Mouse (Mus musculus): ENCODE measurements around the gene Ighmbp2. TPM values are rescaled to one million over a fixed set of nuclear protein-coding genes. Genes with fewer than 3 reads are reported as not detected.

Gene Ighmbp2
- 10 to 100 TPM; 11.0 to 11.9 TPM for total RNA-seq (2021)
- long read RNA-seq, experiment 1, full-length matches to known transcripts, result 6 of 10 reads
- long read RNA-seq, experiment 1, partial matches to known transcripts, result 1 of 10 reads
- long read RNA-seq, experiment 1, other reads (novel, unspliced or antisense), result 3 of 10 reads
- long read RNA-seq, experiment 2, full-length matches to known transcripts, result 3 of 13 reads
- long read RNA-seq, experiment 2, partial matches to known transcripts, result 8 of 13 reads
- long read RNA-seq, experiment 2, other reads (novel, unspliced or antisense), result 2 of 13 reads

DNA sequence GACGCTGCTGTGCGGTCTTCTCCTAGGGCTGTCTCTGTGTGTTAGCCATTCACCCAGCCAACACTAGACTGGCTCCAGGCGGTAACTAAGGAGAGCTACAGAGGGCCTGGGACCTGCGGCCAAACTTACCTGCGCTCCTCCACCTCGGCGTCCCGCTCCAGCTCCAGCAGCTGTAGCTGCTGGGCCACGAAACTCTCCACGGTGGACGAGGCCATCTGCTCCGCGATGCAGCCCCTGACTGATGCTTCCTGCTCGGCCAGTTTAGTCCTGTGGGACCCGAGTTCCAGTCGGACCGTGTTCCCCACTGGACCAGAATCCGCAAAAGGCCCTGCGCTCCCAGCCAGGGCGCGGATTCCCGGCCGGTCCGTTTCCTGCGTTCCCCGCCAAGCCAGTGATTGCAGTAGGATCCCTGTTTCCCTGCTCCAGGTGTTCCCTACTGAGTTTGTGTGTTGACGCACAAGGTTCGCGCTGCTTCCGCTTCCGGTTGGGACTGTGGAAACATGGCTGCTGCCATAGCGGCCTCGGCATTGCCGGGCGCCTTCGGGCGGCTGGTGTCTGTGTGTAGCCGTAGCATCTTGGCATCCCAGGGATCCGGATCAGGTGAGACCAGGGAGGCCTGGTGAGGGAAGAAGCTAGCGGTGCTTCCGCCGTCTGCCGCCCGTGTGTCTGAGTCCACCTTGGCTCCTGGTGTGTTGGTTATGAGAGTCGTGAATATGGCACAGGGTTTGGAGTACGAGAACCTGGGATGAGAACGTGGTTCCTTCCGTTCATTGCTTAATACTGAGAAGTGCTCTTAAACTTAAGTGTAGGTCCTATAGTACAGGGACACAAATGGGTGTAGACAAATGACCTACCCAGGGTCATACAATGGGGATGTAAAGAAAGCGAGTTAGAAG lies at the start of gene Ighmbp2, which contains the start of gene Mrpl21:
Ighmbp2 (minus strand) TSS at position 446 of the 896 bp plus-strand sequence.
Mrpl21 (plus strand) TSS at position 330 of the 896 bp plus-strand sequence.
- peak; percentile 74 to 86 for DNase-seq (ENCODE audit: low spot score in 2 of 2)

DNA sequence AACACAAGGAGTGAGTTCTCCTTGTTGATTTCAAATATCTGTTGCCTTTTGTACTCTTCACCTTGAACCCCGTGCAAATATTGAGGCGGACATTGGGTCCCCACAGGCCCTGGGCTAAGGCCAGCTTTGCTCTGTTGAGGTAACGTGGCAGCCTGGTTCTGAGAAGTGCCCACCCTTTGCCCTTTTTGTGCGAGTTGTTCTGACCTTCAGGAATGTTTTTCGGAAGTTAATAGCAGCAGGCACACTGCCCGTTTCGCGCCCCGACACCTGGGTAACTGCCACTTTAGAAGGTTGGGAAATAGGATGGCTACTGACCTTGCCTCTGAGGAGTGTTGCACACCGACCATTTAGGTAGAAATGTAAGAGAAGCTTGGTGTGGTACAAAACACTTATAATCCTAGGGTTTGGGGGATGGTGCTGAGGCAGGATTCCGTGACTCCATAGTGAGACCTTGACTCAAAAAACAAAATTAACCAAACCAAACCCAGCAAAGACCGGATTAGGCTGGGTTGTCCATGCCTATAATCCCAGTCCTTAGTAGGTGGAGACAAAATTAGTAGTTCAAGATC lies 43.7 kb upstream of the Ighmbp2 start:
- DNase-seq (ENCODE audit: low spot score in 2 of 2), result no peak

DNA sequence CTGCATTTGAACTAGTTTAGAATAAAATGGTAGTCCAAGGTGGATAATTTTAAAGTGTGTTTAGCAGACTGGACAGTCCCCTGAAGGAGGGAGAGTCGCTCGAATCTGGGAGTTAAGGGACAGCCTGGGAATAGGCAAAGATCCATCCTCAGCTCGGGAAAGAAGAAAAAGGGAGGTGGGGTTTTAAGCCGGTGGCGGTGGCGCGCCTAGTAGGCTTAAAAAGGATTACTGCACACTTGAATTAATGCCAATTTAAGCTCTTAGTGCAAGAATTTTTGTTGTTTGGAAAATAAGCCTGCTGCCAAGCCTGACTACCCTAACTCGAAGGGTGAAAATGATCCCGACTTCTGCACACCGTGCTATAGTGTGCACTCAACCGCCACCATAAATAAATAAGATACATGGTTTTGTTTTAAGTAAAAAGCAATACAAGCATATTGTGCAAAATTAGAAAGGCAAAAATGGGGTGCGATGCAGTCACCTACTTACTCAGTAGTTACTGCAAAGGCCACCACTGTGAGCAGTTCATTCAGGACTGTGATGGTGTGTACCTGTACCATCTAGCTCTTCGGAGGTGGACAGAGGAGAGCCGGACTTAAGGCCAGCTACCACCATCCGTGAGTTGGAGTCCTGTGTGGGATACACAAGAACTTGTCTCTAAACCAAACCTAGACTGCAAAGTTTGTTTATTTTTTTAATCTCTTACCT lies 43.1 kb upstream of the Ighmbp2 start:
- DNase-seq (ENCODE audit: low spot score in 2 of 2), result no peak

DNA sequence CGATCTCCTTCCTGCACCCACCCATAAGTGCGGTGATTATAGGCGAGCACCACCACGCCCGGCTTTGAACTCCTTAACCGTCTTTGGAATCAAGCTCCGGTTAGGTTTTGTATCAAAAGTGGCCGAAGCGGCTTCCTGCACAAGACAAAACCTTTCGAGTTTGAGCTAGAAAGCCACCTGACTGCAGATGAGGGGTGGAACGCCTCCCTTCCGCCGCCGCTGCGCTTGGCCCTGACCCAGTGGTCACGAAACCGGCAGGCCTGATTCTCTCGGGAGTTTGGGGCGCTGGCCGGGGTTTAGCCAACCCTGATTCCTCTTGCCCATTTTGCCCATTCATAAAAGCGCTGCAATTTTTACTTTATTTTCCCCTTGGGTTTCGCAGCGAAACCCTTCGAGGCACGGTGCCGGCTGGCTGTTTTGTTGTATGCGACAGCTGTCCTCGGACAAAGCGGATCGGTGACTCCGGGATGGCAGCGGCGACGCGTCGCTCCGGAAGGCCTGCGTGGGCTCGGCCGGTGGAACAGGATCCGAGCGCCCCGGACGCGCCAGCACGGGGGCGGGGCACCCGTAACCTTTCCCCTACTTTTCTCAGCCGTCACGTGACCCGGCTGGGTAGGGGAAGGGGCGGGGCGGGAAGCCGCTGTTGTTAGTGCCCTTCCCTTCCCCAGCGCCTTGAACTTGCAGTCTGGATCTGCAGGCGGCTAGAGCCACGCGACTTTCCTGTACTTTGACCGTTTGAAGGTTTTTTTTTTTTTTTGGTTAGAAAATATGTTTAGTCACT lies 42.3 kb upstream of the Ighmbp2 start:
- peak; percentile 87 to 88 for DNase-seq (ENCODE audit: low spot score in 2 of 2)

DNA sequence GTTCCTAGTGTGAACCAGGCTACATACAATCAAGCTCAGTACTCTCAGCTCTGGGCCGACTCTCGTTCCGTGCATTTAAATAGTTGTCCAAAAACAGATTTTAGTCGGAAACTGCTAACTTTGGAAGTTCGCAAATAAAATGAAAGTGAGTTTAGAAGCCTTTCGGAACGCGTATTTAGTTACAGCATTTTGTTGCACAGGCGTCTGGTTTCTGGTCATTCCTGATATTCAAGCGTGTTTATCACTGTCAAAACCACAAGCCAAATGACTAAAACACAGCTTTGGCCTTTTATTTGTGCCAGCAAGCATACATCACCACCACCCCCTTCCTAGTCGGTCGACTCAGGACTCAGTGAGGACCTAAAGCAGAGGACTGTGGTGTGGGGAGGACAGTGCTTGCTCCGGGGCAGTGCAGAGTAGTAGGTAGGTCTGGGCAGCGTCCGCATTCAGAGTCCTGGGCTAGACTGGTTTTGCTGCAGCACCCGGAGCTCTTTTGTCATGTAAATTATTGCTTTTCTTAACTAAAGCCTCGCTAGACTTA lies 41.5 kb upstream of the Ighmbp2 start:
- no peak for DNase-seq (ENCODE audit: low spot score in 2 of 2)

DNA sequence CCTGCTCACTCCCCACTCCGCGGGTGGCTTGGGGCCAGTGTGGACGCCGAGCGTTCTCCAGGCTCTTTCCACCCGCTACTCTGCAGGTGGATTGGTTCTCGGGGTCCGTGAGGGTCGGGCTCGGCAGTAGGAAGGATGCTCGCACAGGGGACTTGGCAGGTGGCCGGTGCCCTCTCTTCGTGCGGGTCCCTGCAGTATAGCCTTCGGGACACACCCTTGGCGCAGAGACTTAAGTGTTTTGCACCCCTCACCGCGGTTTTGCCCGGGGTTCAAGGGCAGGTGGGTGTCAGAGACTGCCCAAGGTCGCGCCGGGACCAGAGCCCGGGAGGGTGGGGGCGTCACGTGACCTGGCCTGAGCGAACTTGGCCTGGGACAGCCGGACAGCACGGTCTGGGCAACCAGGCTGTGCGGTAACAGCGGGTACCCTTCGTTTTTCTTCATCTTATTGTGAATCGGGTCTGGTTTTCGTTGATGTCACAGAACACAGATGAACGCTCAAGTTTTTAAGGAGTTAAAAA lies 41.0 kb upstream of the Ighmbp2 start:
- peak; percentile 46 to 67 for DNase-seq (ENCODE audit: low spot score in 2 of 2)

DNA sequence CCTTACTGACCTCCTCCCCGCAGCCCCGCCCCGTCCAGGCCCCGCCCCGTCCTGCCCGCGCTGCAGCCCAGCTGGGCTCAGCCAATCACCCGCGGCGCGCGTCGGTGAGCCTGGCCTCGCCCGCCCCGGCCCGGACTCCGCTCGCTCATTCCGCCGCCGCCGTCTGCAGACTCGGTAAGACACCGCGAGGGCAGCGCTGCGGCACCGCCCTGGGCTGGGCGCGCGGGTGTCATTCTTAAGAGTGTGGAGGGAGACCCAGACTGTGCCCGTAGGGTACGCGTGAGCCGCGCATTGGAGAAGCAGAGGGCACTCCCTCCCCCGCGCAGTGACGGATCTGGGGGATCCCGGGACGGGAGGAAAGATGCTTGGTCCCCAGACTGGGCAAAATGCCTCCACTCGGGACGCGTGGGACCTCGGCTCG lies 40.4 kb upstream of the Ighmbp2 start:
- DNase-seq (ENCODE audit: low spot score in 2 of 2), result peak; percentile 82 to 87

DNA sequence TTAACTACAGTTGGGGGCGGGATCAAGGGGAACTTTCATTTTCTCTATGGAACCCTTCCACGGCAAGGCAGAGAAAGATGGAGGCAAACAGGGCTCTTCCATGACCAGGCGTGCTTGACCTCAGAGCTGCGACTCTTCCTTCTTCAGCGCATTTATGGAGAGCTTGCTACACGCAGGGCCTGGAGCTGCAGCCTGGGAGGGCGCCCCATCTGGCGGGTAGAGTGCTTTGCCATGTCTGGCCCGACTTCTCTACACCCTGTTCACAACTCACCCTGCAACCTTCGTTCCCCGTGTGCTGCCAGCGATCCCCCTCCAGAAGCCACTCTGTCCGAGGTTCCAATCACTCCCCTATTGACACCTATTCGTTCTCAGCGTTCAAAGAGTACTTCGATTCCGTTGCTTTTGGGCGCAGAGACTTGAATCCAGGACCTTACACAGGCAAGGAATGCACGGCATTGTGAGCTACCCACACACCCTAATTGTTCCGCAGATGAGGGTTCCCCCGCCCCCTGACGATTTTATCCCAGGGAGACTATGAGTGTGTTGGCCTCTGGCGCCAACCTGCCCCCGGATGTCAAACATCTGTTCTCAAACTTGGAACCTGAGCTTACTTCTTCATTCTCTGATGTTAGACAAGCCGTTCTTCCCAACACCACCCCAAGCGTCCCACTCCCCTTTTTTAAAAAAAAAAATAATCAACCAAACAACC lies 39.6 kb upstream of the Ighmbp2 start, which contains the start of gene Cpt1a:
Cpt1a (plus strand) TSS at position 74 of the 709 bp plus-strand sequence.
- DNase-seq (ENCODE audit: low spot score in 2 of 2), result no peak

DNA sequence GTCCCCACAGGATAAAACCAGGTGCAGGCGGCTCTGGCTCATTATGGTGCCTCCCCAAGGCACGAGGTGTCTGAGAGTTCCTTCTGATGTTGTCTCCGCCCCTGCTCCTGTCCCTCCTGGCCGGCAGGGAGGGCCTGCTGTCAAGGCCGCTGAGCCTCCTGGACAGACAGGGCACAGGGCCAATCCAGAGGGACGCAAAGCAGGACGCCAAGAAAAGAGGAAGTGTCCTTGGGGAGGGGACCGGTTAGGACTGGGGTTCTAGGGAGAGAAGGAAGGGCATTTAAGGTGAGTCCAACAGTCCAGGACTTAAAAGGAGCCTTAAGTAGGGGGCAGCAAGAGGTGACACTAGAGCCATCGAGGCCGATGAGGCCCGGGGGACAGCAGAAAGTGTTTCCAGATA lies 38.8 kb upstream of the Ighmbp2 start:
- DNase-seq (ENCODE audit: low spot score in 2 of 2), result peak; percentile 50 to 69

DNA sequence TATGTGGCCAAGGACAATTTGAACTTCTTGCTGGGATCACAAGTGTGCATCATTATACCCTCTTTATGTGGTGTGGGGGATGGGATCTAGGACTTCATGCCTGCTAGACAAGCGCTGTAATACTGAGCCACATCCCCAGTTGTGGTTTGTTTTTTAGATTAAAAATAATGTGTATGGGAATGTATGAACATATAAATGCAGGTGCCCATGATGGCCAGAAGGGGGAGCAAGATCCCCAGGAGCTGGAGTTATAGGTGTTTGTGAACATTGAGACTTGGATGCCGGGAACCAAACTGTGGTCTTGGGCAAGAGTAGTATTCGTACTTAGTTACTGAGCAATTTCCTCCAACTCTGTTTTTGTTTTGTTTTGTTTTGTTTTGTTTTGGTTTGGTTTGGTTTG lies 38.0 kb upstream of the Ighmbp2 start:
- no peak for DNase-seq (ENCODE audit: low spot score in 2 of 2)

DNA sequence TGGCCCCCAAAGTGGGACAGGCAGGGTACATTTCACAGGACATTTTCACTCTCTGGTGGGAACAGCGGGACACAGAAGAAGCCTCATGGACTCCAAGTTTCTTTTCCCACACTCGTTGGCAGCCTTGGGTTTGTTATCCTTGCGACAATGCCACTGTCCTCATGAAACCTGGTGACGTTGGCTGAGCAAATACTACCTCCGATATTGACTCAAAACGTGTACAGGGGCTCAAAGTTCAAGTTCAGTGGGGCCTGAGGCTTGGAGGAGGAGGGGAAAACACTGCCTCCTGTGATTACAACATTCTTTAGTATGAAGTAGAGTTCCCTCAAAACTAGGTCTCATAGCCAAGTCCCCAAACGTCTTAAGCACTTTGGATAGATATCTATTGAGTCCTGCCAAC lies 37.3 kb upstream of the Ighmbp2 start:
- no peak for DNase-seq (ENCODE audit: low spot score in 2 of 2)

DNA sequence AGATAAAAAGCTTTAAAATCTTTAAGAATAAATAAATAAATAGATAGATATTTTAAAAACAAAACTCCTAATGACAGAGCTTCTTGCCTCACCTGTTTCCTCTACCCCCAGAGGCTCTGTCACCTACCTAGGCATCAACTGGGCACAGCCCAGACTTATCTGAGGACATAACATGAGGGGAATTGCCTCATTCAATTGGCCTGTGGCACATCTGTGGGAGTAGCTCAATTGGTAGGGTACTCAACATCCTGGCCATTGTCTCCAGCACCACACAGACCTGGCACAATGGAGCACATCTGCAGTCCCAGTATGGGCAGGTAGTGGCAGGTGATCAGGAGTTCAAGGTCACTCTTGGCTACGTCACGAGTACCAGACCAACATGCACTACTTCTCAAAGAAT lies 36.5 kb upstream of the Ighmbp2 start:
- no peak for DNase-seq (ENCODE audit: low spot score in 2 of 2)

DNA sequence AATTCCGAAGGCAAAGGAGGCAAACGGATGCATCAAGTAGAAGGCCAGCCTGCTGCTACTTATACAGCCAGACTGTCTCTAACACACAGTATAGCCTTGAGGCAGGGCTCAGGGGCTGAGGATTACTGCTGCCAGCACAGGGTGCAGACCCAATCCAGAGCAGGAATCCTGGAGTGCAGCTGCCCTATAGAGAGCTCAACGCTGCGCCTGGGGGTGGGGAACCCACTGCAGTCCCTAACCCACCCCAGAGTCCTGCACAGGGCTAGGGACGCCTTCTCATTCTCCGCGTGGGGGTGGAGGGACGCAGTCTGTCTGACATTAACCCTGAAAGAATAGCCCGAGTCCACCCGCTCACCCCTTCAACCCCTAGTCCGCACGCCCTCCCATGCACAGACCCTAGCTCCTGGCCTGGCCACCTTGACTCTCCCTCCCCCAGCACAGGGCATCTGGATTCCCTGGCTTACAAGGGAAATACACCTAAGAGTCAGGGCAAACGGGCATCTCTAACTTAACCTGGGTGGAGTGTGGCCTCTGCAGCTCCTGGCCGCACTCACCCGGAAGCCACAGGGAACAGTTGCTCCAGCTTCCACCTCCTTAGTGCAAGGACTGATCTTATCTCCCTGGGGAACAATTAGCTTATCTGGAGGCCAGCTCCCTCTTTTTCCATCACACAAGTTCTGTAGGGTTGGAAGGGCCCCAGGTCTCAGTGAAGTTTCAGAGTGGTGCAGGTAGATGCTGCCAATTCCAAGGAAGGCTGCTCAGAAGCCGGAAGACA lies 24.5 kb upstream of the Ighmbp2 start:
- no peak for DNase-seq (ENCODE audit: low spot score in 2 of 2)

DNA sequence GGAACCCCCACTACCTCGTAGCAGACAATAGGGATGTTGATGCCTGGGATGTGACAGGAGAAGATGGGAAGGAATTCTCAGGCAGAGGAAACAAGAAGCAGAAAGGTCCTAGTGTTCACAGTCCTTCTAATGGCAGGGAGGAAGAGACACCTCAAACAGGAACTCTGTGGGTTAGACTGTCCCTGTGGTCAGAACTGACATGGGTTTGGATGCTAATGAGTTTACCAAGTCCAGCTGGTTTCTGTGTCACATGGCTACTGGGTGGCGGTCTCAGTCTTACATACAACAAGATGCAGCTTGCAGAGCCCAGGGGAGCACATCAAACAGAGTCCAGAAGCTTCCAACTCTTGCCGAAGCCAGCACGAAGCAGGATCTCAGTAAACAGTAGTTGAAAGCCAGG lies 21.2 kb upstream of the Ighmbp2 start:
- no peak for DNase-seq (ENCODE audit: low spot score in 2 of 2)

DNA sequence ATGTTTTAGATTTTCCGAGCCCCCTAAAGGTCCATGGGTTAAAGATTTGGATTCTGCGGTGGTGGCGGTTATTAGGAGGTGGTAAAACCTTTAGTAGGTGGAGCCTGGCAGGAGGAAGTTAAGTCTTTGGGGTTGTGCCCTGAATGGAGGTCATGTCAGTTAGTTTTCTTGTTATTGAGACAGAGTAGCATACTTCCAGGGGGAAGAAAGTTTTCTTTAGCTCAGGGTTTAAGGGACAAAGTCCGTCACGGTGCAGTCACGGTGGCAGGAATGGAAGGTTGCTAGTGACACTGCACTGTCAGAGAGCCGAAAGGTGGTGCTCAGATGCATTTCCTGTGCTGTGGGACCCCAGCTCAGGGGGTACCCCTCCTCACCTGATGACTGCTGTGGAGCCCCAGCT lies 15.0 kb upstream of the Ighmbp2 start:
- no peak for DNase-seq (ENCODE audit: low spot score in 2 of 2)

DNA sequence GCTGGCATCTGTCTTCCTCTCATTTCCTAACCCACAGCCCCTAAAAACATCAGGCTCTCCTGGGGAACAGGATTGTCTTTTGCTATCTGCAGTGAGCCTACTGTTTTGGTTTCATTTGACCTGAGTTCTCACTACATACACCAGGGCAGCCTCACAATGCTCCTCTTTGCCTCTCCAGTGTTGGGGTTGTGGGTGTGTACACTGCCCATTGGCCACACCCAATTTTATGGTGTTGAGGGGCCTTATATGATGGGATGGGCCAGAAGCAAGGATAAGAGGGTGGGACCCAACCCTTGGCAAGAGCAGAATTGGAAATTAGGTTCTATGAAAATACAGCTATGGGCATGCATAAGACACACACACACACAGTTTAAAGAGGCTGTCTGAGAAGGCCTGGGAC lies 14.2 kb upstream of the Ighmbp2 start:
- DNase-seq (ENCODE audit: low spot score in 2 of 2), result no peak

DNA sequence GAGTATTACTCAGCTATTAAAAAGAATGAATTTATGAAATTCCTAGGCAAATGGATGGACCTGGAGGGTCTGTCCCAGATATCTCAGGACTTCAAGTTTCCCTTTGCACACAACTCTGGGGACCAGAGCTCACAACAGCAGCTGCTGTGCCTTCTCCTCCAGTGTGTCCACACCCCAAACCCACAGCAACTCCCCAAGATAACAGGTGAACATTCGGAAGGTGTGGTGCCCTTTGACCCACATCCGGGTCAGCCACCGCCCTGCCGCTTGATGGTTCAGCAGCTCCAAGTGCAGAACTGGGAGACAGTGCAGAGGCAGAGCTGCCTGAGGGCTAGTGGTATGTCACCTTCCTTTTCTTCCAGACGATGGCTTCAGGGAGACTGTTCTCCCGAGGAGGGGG lies 12.4 kb upstream of the Ighmbp2 start:
- no peak for DNase-seq (ENCODE audit: low spot score in 2 of 2)

DNA sequence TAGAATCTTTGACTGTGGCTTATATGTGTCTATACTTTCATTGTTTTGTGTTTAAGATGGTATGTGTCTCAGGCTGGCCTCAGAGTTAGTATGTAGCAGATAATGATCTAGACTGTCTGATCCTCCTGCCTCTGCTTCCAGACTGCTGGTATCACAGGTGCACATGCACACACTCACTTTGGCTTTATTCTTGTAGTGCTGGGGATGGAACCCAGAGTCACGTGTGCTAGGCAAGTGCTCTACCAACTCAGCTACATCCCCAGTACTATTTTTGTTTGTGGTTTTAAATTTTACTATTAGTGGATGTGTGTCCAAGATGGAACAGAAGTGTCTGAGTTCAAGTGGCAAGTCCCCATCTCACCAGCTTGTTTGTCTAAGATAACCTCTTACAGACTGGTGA lies 10.2 kb upstream of the Ighmbp2 start:
- DNase-seq (ENCODE audit: low spot score in 2 of 2), result no peak

DNA sequence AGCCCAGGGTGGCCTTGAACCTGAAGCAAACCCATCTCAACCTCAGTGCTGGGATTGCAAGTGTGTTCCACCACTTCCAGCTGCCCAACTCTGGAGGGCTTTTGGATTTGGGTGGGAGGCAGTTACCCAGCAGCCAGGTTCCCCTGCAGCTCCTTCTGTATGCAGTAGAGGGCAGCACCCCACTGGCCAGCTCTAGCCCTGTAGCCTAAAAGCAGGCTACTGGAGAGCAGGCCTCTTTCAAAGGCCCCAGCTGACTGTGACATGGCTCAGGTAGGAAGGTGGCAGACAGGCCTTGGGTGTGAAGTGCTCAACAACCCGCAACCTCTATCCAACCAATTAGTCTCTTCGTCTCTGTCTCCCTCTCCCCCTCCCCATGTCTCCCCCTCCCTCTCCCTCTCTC lies 9.2 kb upstream of the Ighmbp2 start:
- peak; percentile 28 to 34 for DNase-seq (ENCODE audit: low spot score in 2 of 2)
